Mouse (Mus musculus) frontal cortex, postnatal 10 days (tissue): Measurements from ENCODE around the gene Asphd2.

ENCODE experiments used
- DNase-seq, 2 experiments: peaks; one replicate each; pipeline ENCODE4 v3.0.0; 2022; ENCODE audit warnings: low spot score in 2 of 2, mixed read lengths in 1 of 2

The Asphd2 gene

DNA sequence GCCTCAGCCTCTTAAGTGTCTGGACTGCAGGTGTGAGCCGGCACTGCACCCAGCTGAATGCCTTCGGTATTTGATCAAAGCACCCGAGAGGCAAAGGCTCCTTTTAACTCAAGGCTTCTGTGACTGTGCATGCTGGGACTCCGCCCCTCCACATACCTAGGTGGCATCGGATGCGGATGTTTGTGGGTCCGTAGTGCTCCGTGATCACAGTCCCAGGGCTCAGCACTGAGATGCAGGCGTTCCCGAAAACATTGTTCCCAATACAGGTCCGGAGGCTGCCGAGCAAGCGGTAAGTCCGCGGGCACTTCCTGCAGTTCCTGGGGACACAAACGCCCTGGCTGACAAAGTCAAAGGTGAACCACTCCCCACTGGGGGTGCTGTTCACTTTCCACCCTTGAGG lies 3.7 kb downstream of the Asphd2 start:
- no peak for DNase-seq

DNA sequence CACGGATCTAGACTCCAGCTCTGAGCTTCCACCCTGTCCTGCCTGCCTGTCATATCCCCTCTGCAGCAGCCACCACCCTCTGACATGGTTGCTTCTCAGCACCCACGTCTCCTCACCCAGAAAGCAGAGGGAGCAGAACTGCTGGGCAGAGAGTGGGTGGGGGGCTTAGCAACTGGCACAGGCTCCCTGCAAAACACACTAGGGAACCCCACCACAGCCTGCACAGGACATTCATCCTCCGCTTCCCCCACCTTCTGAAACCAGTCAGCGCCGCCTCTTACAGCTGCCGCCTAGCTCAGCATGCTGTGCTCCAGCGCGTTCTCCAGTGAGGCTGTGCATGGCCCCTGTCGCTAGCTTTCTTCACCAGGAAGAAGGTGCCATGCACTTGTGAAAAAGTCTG lies 5.3 kb downstream of the Asphd2 start:
- DNase-seq = no peak

GRCm38 (mm10) chr5:112385973-112386372 lies 8.7 kb downstream of the Asphd2 start:
- no peak for DNase-seq

- no peak for DNase-seq
Measured at GRCm38 (mm10) chr5:112384805-112385472, 9.7 kb downstream of the Asphd2 start.

DNA sequence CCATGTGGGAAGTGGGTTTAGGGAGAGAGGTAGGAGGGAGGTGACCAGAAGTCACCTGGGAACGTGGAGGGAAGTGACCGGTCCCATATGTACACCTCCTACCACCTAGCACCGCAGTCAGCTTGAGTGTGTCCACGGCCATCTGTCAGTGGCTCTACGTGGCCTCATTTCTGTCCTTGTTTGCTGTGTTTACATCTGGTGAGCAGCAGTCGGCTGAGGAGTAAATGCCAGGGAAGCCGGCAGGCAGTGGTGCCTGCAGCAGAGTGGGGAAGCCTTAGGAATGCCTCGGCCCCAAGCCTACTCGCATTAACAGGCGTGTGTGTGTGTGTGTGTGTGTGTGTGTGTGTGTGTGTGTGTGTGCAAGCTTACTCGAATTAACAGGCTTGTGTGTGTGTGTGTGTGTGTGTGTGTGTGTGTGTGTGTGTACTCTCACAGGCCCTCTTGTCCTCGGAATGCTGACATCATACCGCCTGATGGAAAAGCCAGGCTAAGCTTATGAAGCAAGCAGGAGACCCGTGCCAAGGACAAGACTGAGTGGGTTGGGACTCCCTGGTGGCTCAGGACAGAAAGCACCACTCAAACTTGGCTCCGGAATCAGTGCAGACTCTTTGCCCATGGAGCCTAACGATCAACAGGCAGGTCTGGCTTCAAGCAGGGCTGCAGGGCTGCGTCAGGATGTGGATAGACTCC lies 11.9 kb downstream of the Asphd2 start:
- no peak for DNase-seq

- DNase-seq = no peak
Measured at GRCm38 (mm10) chr5:112382042-112382441, 12.6 kb downstream of the Asphd2 start.

DNA sequence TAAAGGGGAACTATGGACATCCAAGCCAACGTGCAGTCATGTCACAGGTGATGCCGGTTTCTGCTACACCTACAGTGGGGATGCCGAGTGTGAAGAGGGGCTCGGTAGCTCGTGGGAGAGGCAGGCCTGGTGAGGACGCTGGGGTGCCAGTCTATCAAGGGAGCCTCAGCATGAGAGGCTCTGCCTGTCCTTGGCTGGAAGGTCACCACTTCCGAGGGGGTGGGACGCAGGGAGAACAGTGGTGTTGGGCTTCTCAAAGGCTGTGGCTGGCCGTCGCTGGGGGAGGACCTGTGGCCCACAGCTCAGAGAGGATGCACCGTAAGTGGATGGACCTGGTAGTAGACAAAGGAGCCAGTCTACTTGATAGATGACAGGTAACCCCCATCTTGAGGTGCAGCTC lies 13.5 kb downstream of the Asphd2 start:
- no peak for DNase-seq

GRCm38 (mm10) chr5:112378716-112379115 lies 15.9 kb downstream of the Asphd2 start:
- DNase-seq = no peak

DNA sequence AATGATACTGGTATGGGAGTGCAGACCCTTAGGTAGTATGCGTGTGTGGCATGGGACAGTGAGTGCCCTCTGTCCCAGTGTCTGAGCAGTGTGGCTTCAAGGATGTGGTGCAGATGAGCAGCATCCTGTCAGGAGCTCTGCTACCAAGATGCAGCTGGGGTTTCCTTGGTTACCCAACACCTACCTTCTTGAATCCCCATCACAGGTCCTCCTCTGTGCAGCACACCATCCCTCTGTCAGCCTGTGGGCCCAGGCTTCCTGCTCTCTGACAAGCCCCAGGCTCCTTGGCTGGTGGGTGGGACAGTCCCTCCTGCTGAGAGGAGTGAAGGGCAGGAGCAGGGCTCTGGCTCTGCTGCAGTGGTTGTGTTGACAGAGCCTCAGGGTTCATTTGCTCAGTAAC lies 17.3 kb downstream of the Asphd2 start:
- DNase-seq = no peak

DNA sequence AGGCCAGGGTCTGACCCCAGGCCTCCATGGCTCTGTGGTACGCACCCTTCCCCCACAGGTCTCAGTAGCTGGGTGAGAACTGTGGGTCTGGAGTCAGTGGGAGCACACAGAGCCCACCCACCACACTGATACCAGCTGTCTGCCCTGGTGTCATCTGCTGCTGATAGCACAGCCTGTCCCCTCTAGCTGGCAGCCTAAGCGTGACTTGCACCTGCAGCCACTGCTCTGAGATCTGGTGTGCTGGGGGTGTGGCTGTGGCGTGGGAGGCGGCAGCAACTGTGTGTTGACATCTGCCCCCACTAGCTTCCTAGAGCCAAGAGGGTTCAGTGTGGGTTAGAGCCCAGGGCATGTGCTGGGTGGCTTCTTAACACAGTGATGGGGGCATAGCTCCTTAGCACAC lies 18.6 kb downstream of the Asphd2 start:
- no peak for DNase-seq

- peak; percentile 75 to 76 for DNase-seq
Measured at GRCm38 (mm10) chr5:112371933-112372332, 22.7 kb downstream of the Asphd2 start.

DNA sequence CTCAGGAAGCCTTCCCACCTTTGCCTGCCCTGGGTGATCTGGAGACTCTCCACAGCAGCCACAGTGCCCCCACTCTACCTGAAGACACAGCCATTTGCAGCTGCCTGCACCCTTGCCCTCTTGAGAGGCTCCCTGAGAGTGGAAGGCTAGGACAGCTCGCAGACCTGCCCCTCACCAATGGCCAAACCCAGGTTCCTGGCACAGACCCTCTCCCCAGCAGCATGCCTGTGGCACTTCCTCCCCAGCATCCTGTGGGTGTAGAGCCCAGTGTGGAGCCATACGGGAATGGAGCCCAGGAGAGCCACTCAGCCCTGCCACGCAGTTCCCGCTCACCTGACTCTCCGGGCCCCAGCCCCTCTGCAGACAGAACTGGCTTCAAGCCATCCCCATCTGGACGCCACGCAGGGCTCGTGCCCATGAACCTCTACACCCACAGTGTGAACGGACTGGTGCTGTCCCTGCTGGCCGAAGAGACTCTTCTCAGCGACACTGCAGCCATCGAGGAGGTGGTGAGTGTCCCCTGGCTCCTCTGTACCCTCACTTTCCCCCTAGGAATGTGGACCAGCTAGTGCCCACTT lies 24.3 kb downstream of the Asphd2 start:
- no peak for DNase-seq

DNA sequence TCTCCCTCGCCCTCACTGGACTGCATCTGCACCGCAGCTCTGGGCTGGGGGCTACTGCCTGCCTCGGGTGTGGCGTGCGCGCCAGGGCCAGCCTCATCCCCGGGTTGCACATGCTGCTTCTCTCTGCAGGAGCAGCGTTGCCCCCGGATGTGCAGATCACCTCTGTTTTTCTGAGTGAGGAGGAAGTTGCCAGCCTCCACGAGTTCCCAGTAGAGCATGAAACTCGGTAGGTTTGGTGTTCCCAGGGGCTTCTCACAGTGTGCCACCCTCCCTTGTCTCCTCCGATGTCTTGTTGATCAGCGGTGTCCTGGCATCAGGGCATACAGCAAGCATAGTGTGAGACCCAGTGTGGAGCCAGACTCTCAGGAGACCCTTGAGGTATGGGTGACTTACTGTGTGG lies 25.3 kb downstream of the Asphd2 start:
- DNase-seq = no peak

DNA sequence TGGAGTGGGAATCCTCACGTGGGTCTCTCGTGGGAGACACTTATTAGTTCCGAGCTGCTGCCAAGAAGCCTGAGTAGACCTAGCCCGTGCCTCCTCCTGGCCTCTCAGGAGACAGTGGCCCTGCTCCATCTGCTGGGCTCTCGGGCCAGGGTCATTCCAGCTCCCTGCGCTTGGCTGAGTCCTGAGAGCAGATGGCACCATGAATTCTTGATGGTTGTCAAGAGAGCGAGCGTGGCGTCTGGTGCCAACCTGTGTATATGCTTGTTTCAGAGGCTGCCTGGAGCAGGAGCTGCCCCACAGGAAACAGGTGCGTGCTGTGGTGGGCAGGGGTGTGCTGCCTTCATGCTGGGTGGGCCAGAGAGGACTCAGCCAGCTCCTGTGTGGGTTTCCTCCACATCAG lies 26.0 kb downstream of the Asphd2 start:
- DNase-seq = no peak

DNA sequence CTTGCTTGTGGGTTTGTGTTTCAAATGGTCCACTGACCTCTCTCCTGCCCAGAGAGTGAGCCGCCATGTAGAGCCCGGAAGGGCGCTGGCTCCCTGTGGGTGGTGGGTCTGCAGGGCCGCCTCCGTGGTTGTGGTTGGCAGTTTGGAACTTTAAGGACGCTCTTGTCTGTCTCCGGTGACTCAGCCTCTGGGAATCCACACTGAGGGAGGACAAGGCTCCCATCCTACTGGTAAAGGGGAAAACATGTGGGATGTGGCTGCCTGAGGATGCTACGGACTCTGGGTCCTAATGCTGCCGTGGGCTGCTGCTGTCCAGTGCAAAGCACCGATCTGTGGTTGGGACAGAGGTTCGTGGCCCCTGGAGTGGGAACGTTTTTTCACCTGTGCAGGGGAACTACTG lies 26.7 kb downstream of the Asphd2 start:
- no peak for DNase-seq

DNA sequence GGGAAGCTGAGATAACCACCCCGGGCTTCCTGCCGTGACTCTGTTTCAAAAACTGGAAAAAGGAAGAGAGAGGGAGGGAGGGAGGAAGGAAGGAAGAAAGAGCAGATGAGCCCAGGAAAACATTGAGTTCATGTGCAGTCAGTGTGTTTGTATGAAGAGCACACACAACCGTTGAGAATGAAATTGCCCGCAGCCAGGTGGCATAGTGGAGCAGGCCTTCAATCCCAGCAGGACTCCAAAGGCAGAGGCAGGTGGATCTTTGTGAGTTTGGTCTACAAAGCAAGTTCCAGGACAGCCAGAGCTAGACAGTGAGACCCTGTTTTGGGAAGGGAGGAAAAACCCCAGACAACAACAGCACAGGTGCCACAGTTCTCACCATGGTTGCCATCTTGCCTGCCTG lies 27.3 kb downstream of the Asphd2 start:
- DNase-seq = no peak

DNA sequence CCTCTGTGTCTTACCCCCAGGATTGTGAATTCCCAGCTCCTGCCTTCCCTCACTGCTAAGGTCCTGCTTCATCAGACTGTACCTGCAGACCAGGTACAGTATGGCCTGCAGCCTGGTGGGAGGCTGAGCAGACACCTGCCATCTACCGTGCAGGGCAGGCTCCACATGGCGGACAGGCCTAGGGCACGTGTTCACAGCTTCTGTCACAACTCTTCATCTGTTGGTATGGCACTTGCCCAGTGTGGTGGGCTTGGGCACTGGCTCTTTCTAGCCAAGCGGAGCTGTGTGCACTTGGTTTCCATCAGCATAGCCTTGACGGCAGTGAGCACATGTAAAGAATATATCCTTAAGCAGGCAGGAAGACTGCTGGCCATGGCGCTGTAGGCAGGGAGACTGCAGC lies 27.8 kb downstream of the Asphd2 start:
- DNase-seq = no peak

DNA sequence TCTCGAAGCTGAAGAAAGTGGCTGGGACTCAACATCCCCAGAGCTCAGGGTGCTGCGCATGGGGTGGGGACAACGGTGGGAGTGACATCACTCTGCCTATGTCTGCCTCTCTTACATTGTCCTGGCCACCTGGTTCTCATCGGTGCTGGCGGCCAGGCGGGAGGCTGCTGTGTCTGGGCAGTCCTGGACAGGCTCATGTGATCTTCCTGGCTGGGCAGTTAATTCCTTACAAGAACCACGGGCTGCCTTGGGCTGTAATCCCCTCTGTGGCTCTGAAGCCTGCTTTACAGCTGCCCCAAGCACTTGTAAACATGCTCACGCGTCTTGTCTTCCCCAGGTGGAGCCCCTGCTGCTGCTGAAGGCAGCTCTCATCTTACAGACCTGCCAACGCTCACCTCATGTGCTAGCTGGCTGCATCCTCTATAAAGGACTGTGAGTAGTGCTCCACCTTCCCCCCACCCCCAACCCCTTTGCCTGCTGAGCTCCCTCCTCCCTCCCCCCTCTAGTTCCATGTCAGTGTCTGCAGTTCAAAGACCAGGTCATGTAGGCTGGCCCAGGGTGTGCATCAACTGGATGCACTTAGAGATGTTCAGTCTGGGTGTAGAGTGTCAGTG lies 30.4 kb downstream of the Asphd2 start:
- no peak for DNase-seq

DNA sequence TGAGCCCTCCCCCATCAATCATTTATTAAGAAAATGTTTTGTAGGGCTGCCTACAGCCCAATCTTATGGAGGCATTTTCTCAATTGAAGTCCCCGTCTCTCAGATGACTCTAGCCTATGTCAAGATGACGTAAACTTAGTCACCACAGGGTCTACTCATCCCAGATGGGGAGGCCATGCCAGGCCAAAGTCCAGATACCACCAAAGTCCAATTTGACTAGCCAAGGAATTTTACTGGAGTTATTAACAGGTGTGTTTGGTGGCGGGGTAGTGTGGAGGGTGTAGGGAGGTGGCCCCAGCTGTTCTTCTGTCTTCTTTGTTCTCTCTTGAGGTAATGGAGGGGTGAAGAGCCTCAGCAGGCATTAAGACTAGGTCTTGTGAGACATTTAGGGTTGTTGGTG lies 34.6 kb downstream of the Asphd2 start:
- no peak for DNase-seq

- no peak for DNase-seq
Measured at GRCm38 (mm10) chr5:112359520-112359919, 35.1 kb downstream of the Asphd2 start.

GRCm38 (mm10) chr5:112356322-112356721 lies 38.3 kb downstream of the Asphd2 start:
- no peak for DNase-seq

DNA sequence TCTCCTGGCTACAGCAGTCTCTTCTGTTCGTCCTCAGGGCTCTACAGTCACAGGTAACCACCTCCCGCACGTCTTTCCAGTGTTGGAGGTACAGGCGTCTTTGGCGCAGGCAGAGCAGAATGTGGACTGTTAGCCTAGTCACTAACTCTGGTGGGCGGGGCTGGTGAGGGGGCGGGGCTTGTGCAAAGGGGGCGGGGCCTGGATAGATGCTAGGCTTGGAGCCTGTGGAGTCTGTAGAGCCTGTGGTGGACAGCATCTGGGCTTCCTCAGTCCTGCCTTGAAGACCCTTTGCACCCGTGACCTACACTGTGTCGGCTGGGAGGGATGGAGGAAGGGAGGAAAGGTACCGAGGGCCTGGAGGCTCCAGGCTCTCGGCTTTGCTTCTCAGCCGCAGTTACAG lies 38.8 kb downstream of the Asphd2 start, which contains the start of gene Gm6583:
Gene Gm6583 (minus strand): TSS at position 124 of the 400 bp plus-strand sequence.
- no peak for DNase-seq

DNA sequence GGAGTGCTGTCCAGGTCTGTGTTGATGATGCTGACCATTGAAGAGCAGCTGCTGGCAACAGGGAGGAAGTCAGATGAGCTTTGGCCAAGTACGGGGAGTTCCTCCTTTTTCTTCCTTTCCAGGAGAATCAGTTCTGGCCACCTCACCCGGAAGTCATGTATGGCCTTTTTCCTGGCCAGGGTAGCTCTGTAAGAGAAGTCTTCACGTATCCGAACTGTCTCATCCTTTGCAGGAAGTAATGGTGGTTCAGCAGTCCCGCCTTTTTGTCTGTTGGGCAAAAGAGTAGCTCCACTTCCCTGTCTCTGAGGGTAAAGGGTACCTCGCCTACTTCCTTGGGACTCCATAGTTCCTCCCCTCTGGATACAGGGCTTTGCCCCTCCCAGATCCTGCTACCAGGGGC lies 39.2 kb downstream of the Asphd2 start:
- DNase-seq = no peak
